Mouse (Mus musculus) forebrain, embryonic 14.5 days (tissue): ENCODE measurements around the gene Sept9. TPM values are rescaled to one million over a fixed set of nuclear protein-coding genes. Genes with fewer than 3 reads are reported as not detected.
A peak's percentile ranks its signal among the peaks of the same experiment; 100 is the strongest.

Experiments
- ATAC-seq: fragments of 200-750 bp; cut with Nextera tagmentation; 2 replicates; pipeline ENCODE4 v1.8.0; 2017; ENCODE audit warnings: mild to moderate bottlenecking, moderate library complexity
- DNase-seq: peaks from one replicate; pipeline ENCODE4 v3.0.0-alpha.2; 2015; ENCODE audit warnings: low spot score
- H3K27ac ChIP-seq: fragments of 300-500 bp; sonication (generic); 2 replicates; pipeline ENCODE4 v1.5.1; 2014; ENCODE audit warnings: low read depth, mild to moderate bottlenecking, control low read depth, low read length, moderate library complexity
- H3K27me3 ChIP-seq: fragments of 300-500 bp; sonication (generic); replicated peaks from 2 replicates; pipeline ENCODE4 v1.6.1; 2014; ENCODE audit warnings: low read length, control low read depth, mixed read lengths; ENCODE audit not compliant: control insufficient read depth, insufficient read depth
- H3K36me3 ChIP-seq: fragments of 300-500 bp; sonication (generic); 2 replicates; pipeline ENCODE4 v1.6.1; 2014; ENCODE audit warnings: low read length, control low read depth; ENCODE audit not compliant: control insufficient read depth, insufficient read depth
- H3K4me1 ChIP-seq: fragments of 300-500 bp; sonication (generic); 2 replicates; pipeline ENCODE4 v1.6.1; 2014; ENCODE audit warnings: antibody characterized with exemption, low read length, control low read depth; ENCODE audit not compliant: control insufficient read depth, insufficient read depth
- H3K4me2 ChIP-seq: fragments of 300-500 bp; sonication (generic); 2 replicates; pipeline ENCODE4 v1.6.1; 2014; ENCODE audit warnings: mild to moderate bottlenecking, control low read depth, low read length
- H3K4me3 ChIP-seq: fragments of 300-500 bp; sonication (generic); 2 replicates; pipeline ENCODE4 v1.5.1; 2014; ENCODE audit warnings: low read depth, low read length, control low read depth
- H3K9ac ChIP-seq: fragments of 300-500 bp; sonication (generic); 2 replicates; pipeline ENCODE4 v1.6.1; 2014; ENCODE audit warnings: mild to moderate bottlenecking, low read length, control low read depth, moderate library complexity
- H3K9me3 ChIP-seq: fragments of 300-500 bp; sonication (generic); replicated peaks from 2 replicates; pipeline ENCODE4 v1.6.1; 2016; ENCODE audit warnings: low read length, control low read depth, mixed read lengths; ENCODE audit not compliant: control insufficient read depth
- WGBS: fragments of 180-500 bp; shearing (Covaris S2); extraction: QIAGEN DNeasy Blood & Tissue Kit; methylation state at CpG from one replicate; pipeline ENCODE4 v1.1.7; 2014; 5-methylcytosine and 5-hydroxymethylcytosine counted together
- polyA plus RNA-seq: library from polyadenylated mRNA; unstranded; fragments of >200 nt; fragmentation: Nextera tagmentation; extraction: Ambion mirVana; gene quantifications from 2 replicates; pipeline ENCODE4 v1.2.1, GENCODE M21; 2014

Gene Sept9
- polyA plus RNA-seq, 1 experiment from 2014 or later = 113 TPM

- no peak for DNase-seq
- ATAC-seq = no peak
- Histone ChIP-seq H3K4me3 (no peak overlapping the region), H3K4me1 (peaks cover 38% of the 10 kb centered on the region), H3K9ac (peak overlapping the region; percentile 69; the same call in 1 of the 2 replicates), H3K36me3 (no peaks in the 10 kb centered on the region), H3K27ac (peak overlapping the region; percentile 99), H3K27me3 (no peaks in the 10 kb centered on the region), H3K9me3 (no peaks in the 10 kb centered on the region), H3K4me2 (peak overlapping the region; percentile 69)
- WGBS = 60% methylated on average over 1 of the region's 1 CpGs
Measured at GRCm38 (mm10) chr11:117406711-117407110, 207.2 kb downstream of the Sept9 start.

- ATAC-seq = no peak
- H3K4me2 ChIP-seq = peak overlapping the region; percentile 69
- peaks cover 38% of the 10 kb centered on the region for H3K4me1 ChIP-seq
- H3K27ac ChIP-seq = peak overlapping the region; percentile 99
- no peak for DNase-seq
- H3K36me3 ChIP-seq = no peaks in the 10 kb centered on the region
- H3K4me3 ChIP-seq = peak overlapping the region; percentile 30; the same call in 1 of the 2 replicates
- H3K9ac ChIP-seq = peak overlapping the region; percentile 69
- WGBS = 6% methylated on average over 4 of the region's 4 CpGs
- no peaks in the 10 kb centered on the region for H3K27me3 ChIP-seq
- H3K9me3 ChIP-seq = no peaks in the 10 kb centered on the region
Measured at GRCm38 (mm10) chr11:117407196-117407595, 207.7 kb downstream of the Sept9 start.

- DNase-seq (peak; percentile 94), ATAC-seq (peak; percentile 73)
- Histone ChIP-seq H3K4me2 (peak overlapping the region; percentile 69), H3K9me3 (no peaks in the 10 kb centered on the region), H3K27me3 (0 out of 2 replicates have a peak, but pooled peaks cover 3% of the 10 kb centered on the region), H3K36me3 (no peaks in the 10 kb centered on the region), H3K4me3 (peak overlapping the region; percentile 30), H3K27ac (peak overlapping the region; percentile 99), H3K9ac (peak overlapping the region; percentile 69), H3K4me1 (peaks cover 38% of the 10 kb centered on the region)
- WGBS = under 1% methylated on average over 27 of the region's 28 CpGs
Measured at GRCm38 (mm10) chr11:117407651-117408441, 208.4 kb downstream of the Sept9 start.

GRCm38 (mm10) chr11:117408442-117409031 is 209.1 kb downstream of the Sept9 start:
- ATAC-seq (peak; percentile 27), DNase-seq (peak; percentile 49)
- peak overlapping the region; percentile 99 for H3K27ac ChIP-seq
- H3K9me3 ChIP-seq = no peaks in the 10 kb centered on the region
- peak overlapping the region; percentile 69 for H3K4me2 ChIP-seq
- WGBS = 5% methylated on average over 16 of the region's 16 CpGs
- H3K4me3 ChIP-seq = peak overlapping the region; percentile 30
- peak overlapping the region; percentile 29 for H3K9ac ChIP-seq
- H3K36me3 ChIP-seq = no peaks in the 10 kb centered on the region
- H3K4me1 ChIP-seq = peaks cover 42% of the 10 kb centered on the region
- 0 out of 2 replicates have a peak, but pooled peaks cover 3% of the 10 kb centered on the region for H3K27me3 ChIP-seq

- Histone ChIP-seq H3K9ac (peak overlapping the region; percentile 48; the same call in 1 of the 2 replicates), H3K9me3 (no peaks in the 10 kb centered on the region), H3K4me1 (peaks cover 44% of the 10 kb centered on the region), H3K4me3 (no peak overlapping the region), H3K4me2 (peak overlapping the region; percentile 69), H3K27ac (peak overlapping the region; percentile 99), H3K27me3 (peaks cover 3% of the 10 kb centered on the region; the same call in 1 of the 2 replicates), H3K36me3 (no peaks in the 10 kb centered on the region)
- 66% methylated on average over 11 of the region's 11 CpGs for WGBS
- DNase-seq (no peak), ATAC-seq (no peak)
Measured at GRCm38 (mm10) chr11:117409331-117409730, 209.9 kb downstream of the Sept9 start.

- peak; percentile 61 for ATAC-seq
- peak overlapping the region; percentile 25 for H3K4me2 ChIP-seq
- no peak overlapping the region for H3K4me3 ChIP-seq
- peak overlapping the region; percentile 99 for H3K27ac ChIP-seq
- H3K36me3 ChIP-seq = no peaks in the 10 kb centered on the region
- 0% methylated on average over 6 of the region's 6 CpGs for WGBS
- H3K9me3 ChIP-seq = no peaks in the 10 kb centered on the region
- peak overlapping the region; percentile 48 for H3K9ac ChIP-seq
- peaks cover 7% of the 10 kb centered on the region; the same call in 1 of the 2 replicates for H3K27me3 ChIP-seq
- DNase-seq = peak; percentile 90
- H3K4me1 ChIP-seq = peaks cover 48% of the 10 kb centered on the region
Measured at GRCm38 (mm10) chr11:117410059-117410458, 210.6 kb downstream of the Sept9 start.

- Histone ChIP-seq H3K9me3 (no peaks in the 10 kb centered on the region), H3K4me1 (peaks cover 56% of the 10 kb centered on the region), H3K27me3 (peaks cover 7% of the 10 kb centered on the region; the same call in 1 of the 2 replicates), H3K9ac (no peak overlapping the region), H3K27ac (no peak overlapping the region), H3K4me2 (no peak overlapping the region), H3K36me3 (no peaks in the 10 kb centered on the region), H3K4me3 (no peak overlapping the region)
- no peak for ATAC-seq
- 95% methylated on average over 4 of the region's 4 CpGs for whole genome bisulfite sequencing
- no peak for DNase-seq
Measured at GRCm38 (mm10) chr11:117411663-117412062, 212.2 kb downstream of the Sept9 start.
